Mouse (Mus musculus) megakaryocyte progenitor cell, adult 5-6 weeks (primary cell): Measurements from ENCODE around the gene Anapc15-ps. TPM values are rescaled to one million over a fixed set of nuclear protein-coding genes. Genes with fewer than 3 reads are reported as not detected.

Experiments used
- ATAC-seq: replicated peaks from 2 replicates; pipeline ENCODE4 v1.8.0; 2016; ENCODE audit warnings: mild to moderate bottlenecking, moderate TSS enrichment, inconsistent platforms; ENCODE audit not compliant: poor library complexity
- total RNA-seq, 2 experiments: library from RNA; stranded (forward) in 1 of 2; stranded (reverse) in 1 of 2; fragments of 157-497, 149-512 nt in 1 of 2; fragments of 200-1000 nt in 1 of 2; gene quantifications; 2 replicates each; pipeline versions ENCODE4 v1.2.3 to v1.2.4; 2015 to 2017

Anapc15-ps gene
- total RNA-seq (2015), result 0.46 TPM in 1 of 2 replicates, not detected in the other
- 0.75 and 1.7 TPM in 2 replicates for total RNA-seq (2017)

DNA sequence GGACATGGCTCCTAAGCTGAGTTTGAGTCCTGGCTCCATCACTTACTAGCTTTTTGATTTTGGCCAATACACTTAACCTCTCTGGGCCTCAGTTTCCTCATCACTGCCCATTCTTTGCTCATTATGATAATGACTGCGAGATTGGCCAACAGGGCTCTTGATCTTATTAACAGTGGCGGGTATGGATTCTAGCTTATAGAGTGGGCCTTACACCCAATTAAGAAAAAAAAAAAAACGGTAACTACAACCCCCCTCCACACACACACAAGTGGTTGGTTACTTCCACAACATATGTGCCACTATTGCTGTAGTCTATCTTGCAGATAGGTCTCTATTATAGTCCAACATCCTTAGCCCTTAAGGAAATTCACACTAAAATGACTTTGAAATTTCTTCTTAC lies at the start of gene Anapc15-ps:
Gene Anapc15-ps (minus strand): TSS at position 101 of the 400 bp plus-strand sequence.
- no peak for ATAC-seq

DNA sequence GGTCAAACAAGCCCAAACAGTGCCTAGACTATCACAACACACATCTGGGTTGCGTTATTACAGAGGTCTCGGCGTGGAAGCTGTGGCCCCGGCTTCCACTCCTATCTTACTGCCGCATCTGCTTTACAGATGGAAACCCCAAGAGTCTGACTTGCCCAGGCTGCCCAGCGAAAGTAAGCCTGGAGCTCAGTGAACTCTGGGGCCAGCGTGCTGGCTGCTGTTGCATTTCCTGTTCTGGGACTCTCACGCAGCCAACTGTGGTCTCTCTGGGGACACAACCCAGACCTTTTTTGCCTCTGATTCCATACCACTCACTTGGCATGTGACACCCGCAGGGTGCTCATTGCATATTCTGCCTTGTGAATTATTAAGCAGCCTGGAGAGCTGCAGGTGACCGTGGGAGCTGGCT lies 49.0 kb upstream of the Anapc15-ps start:
- peak; percentile 86 for ATAC-seq

DNA sequence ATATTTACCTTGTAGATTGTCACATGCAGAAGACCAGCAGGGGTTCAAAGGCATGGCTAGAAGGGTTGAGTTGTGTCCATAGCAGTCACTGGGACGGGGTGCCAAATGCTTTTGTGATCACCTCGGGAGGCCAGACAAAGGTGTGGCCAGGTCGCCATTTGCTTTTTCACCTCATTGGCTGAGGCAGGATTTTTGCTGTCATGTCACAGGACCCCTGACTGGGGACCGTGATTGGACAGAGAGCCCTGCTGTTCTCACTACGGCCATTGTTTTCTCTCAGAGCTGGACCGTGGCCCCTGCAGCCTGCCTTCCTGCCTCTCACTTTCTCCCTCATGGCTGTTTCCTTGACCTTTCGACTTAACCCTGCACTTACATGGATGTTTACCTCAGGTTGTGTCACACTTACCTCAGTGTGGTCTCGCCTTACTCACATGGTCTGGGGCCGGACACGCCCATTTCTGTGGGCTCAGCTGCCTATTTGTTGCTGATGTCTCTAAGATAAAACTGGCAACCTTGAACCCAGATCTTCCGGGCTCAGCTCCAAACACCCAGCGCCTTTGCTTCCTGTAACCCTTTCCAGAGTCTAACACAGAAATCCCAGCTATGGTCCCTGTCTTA lies 47.0 kb upstream of the Anapc15-ps start:
- ATAC-seq, result no peak

GRCm38 (mm10) chr10:95719472-95719871 lies 46.2 kb upstream of the Anapc15-ps start:
- ATAC-seq, result peak; percentile 12; the same call in 1 of the 2 replicates

- no peak for ATAC-seq
Observed at GRCm38 (mm10) chr10:95718760-95719159, 45.5 kb upstream of the Anapc15-ps start.

GRCm38 (mm10) chr10:95717106-95717680 lies 43.9 kb upstream of the Anapc15-ps start:
- ATAC-seq, result no peak

- ATAC-seq, result no peak
Observed at GRCm38 (mm10) chr10:95715687-95716086, 42.4 kb upstream of the Anapc15-ps start.

- ATAC-seq, result no peak
Observed at GRCm38 (mm10) chr10:95712221-95712620, 39.0 kb upstream of the Anapc15-ps start.

- no peak for ATAC-seq
Observed at GRCm38 (mm10) chr10:95709903-95710660, 36.8 kb upstream of the Anapc15-ps start.

GRCm38 (mm10) chr10:95709143-95709880 lies 36.1 kb upstream of the Anapc15-ps start:
- no peak for ATAC-seq

GRCm38 (mm10) chr10:95708001-95708400 lies 34.8 kb upstream of the Anapc15-ps start:
- ATAC-seq, result peak; percentile 69

DNA sequence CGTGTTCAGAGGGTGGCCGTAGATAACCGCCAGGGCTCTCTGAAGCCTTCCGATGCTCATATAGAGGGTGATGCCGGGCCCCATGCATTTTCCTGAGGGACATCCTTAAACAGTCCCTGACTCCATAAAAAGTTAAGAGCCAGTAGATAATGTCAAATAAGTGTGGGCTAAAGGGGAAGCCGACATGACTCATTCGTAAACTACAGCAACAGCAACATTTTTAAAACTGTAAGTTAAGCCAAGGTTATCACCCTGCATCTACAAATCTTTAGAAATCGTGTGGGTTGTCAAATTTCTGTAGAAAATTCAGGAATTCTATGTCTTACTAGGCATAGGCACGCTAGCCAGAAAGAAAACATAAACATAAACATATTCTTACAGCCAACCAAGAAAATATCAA lies 33.6 kb upstream of the Anapc15-ps start:
- no peak for ATAC-seq

DNA sequence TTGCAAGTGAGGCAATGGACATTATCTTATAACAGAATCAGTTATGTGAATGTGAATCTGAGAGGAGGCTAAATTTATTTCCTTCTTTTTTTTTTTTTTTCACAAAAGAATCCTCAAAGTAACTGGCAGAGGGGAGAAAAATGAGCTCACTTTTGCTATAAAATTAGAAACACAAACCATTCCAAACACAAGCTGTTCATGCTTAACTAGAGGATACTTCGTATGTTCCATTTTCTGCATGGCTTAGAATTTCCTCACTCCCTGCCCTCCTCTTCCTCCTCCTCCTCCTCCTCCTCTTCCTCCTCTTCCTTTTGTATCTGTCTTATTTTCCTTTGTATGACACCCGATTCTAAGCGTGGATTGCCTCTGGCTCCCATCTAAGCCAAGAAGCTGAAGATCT lies 32.5 kb upstream of the Anapc15-ps start:
- no peak for ATAC-seq

DNA sequence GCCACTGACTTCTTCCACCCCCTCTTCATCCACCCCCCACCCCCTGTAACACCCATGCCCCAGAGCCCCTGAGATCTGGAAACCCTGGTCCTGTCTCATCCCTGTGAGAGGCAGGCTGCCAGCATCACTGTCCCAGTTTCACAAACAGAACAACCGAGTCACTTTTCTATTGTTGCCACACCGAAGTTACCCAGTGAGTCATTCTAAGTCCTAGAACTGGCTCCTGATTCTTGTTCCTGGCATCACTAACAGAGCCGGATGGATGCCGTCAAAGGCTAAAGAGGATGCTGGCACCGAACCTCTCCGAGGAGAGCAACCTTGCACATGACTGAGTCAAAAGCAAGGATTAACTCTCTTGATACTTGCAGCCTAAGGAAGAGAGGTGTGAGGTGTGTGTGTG lies 31.6 kb upstream of the Anapc15-ps start:
- ATAC-seq, result no peak

- ATAC-seq, result no peak
Observed at GRCm38 (mm10) chr10:95703730-95704129, 30.5 kb upstream of the Anapc15-ps start.

- ATAC-seq, result no peak
Observed at GRCm38 (mm10) chr10:95700422-95700821, 27.2 kb upstream of the Anapc15-ps start.

DNA sequence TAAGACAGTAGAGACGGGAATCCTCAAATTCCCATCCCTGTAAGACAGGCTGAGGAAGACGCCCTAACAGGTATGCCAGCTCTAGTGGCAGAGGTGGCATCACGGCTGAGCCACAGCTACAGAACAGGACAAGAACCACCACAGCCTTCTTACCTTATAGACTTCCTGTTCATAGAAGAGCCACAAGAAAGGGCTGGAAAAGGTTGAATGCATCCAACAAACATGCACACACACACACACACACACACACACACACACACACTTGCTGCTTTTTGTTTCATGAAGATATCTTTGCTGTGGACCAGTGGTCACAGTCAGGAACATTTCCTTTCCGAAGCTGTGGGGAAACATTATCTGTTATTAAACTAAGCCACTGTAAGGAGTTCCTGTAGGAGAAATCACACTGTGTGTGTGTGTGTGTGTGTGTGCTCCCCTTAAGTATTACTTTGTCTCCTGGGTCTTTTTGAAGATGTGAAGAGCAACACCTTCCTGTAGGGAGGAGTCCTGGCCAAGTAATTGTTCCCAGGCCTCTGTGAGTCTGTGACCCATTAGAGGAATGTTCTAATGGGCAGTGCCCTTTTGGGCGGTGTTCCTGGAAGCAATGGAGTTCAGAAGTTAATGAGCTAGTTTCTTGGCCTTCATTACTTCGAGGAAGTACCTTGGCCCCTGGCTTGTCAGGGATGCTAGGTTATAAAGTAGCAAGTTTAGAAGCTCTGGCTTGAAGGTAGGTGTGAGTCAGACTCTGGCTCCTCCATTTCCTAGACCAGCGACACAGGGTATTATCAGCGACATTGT lies 25.9 kb upstream of the Anapc15-ps start:
- ATAC-seq, result no peak

DNA sequence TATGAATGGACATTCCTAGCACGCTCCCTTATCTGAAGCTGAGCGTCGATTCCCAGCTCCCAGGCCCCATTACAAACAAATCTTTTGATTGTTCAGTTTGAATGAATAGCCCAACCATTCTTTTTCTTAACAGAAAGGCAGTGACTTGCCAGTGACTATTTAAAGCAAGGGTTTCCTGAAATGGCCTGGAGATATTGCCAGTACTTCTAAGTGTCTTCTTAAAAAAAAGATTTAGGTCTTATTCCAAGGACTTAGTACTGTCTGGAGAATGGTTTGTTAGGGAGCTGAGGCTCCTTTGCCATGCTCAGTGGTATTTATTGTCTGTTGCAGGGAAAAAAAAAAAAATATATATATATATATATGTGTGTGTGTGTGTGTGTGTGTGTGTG lies 23.0 kb upstream of the Anapc15-ps start:
- no peak for ATAC-seq

DNA sequence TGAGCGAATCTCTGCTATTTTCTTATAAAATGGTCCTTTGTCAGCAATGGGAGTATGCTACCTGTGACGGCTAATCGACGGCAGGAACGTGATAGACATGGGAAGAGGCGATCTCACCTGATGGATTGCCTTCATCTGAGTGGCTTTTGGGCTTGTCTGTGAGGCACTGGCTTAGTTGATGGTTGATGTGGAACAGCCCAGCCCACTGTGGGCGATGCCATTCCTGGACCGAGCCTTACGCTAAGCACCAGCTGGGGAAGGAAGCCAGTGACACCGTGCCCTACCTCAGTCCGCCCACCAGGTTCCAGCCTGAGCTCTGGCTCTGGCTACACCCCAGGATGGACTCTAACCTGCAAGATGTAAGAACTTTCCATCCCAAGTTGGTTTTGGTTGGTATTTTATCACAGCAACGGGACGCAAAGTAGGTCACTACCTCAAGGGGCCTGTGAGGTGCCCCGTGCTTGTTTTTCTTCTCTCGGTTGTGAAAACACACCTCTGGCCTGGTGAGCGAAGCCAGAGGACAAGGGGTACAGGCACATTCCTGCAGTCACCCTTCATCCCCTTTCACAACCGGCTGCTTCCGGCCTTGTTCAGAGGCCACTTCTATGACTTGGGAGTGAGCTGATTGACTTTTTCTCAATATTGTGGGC lies 22.5 kb upstream of the Anapc15-ps start:
- ATAC-seq, result no peak
